Mouse (Mus musculus) spleen, embryonic (tissue): Measurements from ENCODE around the gene 2200002J24Rik.

Source experiments
- CTCF ChIA-PET: fragments of 350-600 bp; sonication (Branson Sonifier 250); formaldehyde crosslinking; loops from one replicate; lab custom pipeline; 2022; lab: Charles Lee

The 2200002J24Rik gene

GRCm38 (mm10) chr7:30698589-30698988 lies at the start of gene 2200002J24Rik:
Gene 2200002J24Rik (plus strand): TSS chr7:30698926.
- CTCF ChIA-PET, result interaction anchor here (0.7 kb wide), 1 partner anchor 41 kb away, joined by 4 read pairs; no protein-coding TSS in a partner anchor

DNA sequence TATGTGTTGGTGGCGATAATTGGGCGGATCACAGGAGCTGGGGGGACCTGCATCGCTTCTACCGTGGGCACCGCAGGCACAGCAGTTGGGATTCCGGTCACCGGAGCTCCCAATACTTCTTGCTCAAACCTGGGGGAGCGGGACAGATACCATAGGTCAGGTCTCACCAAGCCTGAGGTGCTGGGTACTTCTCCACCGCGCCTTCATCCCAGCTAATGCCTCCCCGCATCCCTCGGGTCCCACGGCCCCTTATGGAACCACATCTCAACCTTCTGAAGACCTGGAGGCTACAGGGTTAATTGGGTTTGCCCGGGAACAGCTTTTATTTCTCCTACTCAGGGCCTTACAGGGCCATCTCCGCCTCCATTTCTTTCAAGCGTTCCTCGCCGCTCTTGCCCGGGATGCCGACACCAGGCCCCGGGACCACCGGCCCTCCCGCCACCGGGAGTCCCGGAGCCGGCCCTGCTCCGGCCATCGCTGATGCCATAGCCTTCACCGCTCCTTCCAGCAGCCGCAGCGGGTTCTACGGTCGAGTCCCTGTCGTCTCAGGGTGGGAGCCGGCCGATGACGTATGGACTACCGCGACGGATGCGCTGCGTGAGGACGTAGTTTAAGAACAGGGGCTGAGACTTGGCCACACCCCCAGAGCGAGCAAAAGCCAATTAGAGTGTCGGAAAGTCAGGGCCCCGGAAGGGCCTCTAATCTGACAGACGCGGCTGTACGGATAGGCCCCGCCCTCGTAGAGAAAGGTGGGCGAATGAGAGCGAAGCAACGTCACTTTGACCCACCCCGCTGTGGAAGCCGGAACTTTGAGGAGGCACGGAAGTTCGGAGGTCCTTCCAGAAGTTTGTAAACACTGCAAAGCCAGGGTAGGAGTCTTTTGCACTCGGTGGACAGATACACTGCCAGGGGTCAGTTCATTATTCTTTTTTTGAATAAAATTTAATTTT lies 48.9 kb upstream of the 2200002J24Rik start, which contains the start of gene Rbm42:
Gene Rbm42, minus strand, starts transcription at position 727 of the 950 bp plus-strand sequence.
- CTCF ChIA-PET, result interaction anchor here (0.6 to 1.2 kb wide), 3 partner anchors 15 to 117 kb away, joined by 3 read pairs; no protein-coding TSS in a partner anchor

DNA sequence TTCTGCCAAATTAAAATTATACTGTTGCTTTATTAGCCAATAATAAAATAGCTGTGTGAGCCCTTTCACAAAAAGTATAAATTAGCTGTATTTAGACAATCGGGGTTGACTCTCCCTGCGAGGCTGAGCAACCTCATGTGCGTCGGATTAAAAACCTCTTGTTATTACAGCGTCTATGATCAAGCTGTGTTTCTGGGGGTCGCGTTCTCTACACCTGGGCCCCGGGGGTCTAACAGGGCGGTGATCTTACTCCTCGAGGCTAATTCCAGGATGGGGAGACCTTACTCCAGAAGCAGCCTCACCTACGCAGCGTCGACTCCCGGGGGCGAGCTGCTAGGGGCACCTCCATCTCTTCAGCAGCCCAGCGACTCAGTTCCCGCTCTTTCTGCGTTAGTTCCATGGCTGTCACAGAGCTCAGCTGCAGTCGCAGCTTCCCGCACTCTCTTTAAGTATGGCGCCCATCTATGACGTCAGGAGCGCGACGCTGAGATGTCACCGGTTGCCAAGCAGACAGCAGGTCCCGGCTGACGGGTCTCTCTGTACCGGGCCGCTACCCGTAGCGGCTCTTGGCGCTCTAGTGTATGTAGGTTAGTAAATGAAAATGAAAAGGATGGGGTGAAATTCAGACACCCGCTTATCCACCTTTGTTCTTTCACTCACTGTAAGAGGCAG lies 34.1 kb upstream of the 2200002J24Rik start, which contains the start of gene Haus5:
Gene Haus5, minus strand, starts transcription at position 466 of the 672 bp plus-strand sequence.
- CTCF ChIA-PET, result interaction anchor here (0.6 kb wide), 1 partner anchor 49 kb away, joined by 3 read pairs; no protein-coding TSS in a partner anchor

GRCm38 (mm10) chr7:30665321-30665720 lies 33.4 kb upstream of the 2200002J24Rik start:
- CTCF ChIA-PET, result no interaction called here

DNA sequence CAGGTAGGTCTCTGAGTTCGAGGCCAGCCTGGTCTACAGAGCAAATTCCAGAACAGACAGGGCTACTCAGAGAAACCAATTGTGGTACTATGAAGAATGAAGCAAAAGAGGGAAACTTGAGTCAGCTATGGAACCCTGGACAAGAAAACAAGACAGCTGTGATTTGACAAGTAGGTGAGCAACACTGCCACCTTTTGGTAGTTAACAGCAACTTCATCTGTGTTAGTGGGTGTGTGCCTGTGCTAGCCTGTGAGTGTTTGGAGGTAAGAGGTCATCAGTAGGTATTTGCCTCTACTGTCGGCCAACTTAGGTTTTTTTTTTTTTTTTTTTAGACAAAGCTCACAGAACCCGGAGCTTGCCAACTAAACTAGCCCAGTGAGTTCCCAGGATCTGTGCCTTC lies 29.5 kb upstream of the 2200002J24Rik start:
- CTCF ChIA-PET, result no interaction called here

DNA sequence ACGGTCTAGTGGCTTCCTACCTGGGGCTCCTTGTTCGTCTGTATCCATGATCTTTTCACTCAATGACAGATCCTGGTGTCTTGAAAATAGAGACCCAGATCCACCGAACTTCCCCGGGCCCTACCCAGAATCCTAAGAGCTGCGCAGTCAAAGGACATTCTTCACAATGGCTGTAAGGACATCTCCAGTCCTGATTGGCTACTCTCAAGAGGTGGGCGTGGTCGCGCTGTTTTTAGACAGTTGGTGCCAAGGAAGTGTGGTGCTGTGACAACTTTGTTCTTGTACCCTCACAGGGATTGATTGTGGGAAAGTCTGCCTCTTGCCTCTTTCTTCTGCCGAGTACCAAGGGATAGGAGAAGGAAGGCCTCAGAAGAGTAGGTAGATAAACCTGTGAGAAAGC lies 27.2 kb upstream of the 2200002J24Rik start, which contains the start of gene Pmis2:
Gene Pmis2, minus strand, starts transcription at position 126 of the 400 bp plus-strand sequence.
- CTCF ChIA-PET, result no interaction called here

- CTCF ChIA-PET, result no interaction called here
Measured at GRCm38 (mm10) chr7:30678263-30678975, 20.3 kb upstream of the 2200002J24Rik start.

- CTCF ChIA-PET, result no interaction called here
Measured at GRCm38 (mm10) chr7:30681897-30682296, 16.8 kb upstream of the 2200002J24Rik start.

GRCm38 (mm10) chr7:30683425-30683824 lies 15.3 kb upstream of the 2200002J24Rik start:
- CTCF ChIA-PET, result interaction anchor here (0.6 kb wide), 1 partner anchor 177 kb away, joined by 9 read pairs; no protein-coding TSS in a partner anchor

GRCm38 (mm10) chr7:30688325-30688724 lies 10.4 kb upstream of the 2200002J24Rik start:
- CTCF ChIA-PET, result no interaction called here

GRCm38 (mm10) chr7:30698101-30698500 lies 625 bp upstream of the 2200002J24Rik start:
- CTCF ChIA-PET, result interaction anchor here (0.7 kb wide), 1 partner anchor 41 kb away, joined by 4 read pairs; no protein-coding TSS in a partner anchor

DNA sequence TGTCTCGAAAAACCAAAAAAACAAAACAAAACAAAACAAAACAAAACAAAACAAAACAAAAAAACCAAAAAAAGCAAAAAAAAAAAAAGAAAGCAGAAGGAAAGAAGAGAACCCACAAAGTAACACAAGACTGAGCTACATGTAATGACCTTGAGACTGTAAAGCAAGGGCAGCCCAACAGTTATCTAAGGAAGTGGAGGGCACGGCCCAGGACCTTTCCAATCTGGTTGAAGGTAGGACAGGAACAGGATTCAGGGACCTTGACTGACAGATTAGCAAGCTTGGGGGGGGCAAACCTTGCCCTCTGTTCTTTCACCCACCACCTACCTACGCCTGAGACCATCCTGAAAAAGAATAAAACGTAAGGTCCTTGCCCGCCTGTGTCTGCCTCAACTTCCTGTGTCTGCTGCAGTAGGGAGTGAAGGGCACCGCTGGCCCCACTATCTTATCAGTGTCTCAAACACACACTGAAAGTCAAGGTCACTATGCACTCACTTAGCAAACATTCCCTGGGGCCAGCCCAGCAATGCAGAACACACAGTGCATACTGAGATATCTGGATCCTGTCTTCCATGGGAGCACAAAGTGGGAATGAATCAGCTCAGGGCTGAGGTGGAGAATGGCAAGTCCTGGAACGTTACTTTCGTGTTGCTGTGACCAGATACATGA lies 7.6 kb downstream of the 2200002J24Rik start:
- CTCF ChIA-PET, result no interaction called here

GRCm38 (mm10) chr7:30707441-30707840 lies 8.7 kb downstream of the 2200002J24Rik start:
- CTCF ChIA-PET, result interaction anchor here (0.6 to 0.8 kb wide), 2 partner anchors 16 to 187 kb away, joined by 3 to 6 read pairs; no protein-coding TSS in a partner anchor

- CTCF ChIA-PET, result no interaction called here
Measured at GRCm38 (mm10) chr7:30711942-30712341, 13.2 kb downstream of the 2200002J24Rik start, which contains the start of gene Atp4a. Gene Atp4a (plus strand): TSS chr7:30712209.

DNA sequence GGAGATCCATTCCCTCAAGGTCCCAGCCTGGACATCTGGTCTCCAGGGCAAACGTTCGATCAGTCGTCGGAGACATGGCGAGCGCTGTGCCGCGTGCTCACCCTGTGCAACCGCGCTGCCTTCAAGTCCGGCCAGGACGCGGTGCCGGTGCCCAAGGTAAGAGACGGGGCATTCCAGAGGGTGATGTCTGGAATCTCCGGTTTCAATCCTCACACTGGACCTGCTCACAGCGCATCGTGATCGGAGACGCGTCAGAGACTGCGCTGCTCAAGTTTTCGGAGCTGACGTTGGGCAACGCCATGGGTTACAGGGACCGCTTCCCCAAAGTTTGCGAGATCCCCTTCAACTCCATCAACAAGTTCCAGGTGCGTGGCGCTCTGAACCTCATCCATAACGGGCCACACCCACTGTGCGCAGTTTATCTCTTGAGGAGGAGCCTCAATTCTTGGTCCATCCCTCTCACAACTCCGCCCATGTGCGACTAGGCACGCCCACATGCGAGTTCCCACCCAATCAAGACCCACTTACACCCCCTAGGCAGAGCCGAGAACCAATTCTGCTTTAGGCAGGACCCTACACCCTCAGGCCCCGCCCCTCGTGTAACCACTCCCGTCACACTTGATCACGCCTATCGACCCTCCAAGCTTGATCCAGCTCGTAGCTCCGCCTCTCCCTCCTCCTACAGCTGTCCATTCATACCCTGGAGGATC lies 18.4 kb downstream of the 2200002J24Rik start:
- CTCF ChIA-PET, result interaction anchor here (1.1 kb wide), 1 partner anchor 10 kb away, joined by 3 read pairs; no protein-coding TSS in a partner anchor

- CTCF ChIA-PET, result interaction anchor here (1.1 kb wide), 1 partner anchor 9 kb away, joined by 3 read pairs; no protein-coding TSS in a partner anchor
Measured at GRCm38 (mm10) chr7:30717716-30718046, 19.0 kb downstream of the 2200002J24Rik start.

GRCm38 (mm10) chr7:30719669-30720068 lies 20.9 kb downstream of the 2200002J24Rik start:
- CTCF ChIA-PET, result no interaction called here

DNA sequence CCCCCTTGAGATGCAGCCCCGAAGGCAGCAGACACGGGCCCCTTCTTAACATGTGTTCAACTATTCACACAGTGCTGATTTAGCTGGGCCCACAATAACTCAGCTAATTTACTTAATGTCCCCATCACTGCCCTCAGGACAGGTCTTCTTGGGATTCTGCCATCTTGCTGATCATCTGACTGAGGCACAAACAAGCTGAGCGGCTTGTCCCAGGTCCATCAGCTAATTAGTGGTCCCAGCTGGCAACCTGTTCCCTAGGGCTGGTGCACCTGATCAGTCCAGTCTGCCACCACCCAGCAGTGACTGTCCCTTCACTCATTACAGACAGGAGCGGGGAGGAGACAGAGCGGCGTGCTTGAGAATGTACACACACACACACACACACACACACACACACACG lies 22.6 kb downstream of the 2200002J24Rik start:
- CTCF ChIA-PET, result no interaction called here

GRCm38 (mm10) chr7:30723274-30723953 lies 24.7 kb downstream of the 2200002J24Rik start:
- CTCF ChIA-PET, result interaction anchor here (0.6 kb wide), 1 partner anchor 16 kb away, joined by 3 read pairs; no protein-coding TSS in a partner anchor
